In genomic region chr5:68112430-68113036, GRCm38 (mm10) we compare ENCODE assay signal across 10 mouse cellular contexts.
DNase-seq lines count a peak whose midpoint lies in the region; ATAC-seq and TF ChIP-seq lines count a peak whose summit lies in the region.
"Had no signal": no experiment of that assay in that cellular context is flagged by ENCODE, and none has a peak within 500 bp of the region (broad histone marks: within the 10 kb centered on the region; RNA-seq: fewer than 3 reads in every experiment).

No protein-coding gene starts in this region.

- no peaks in the 10 kb centered on the region for H3K4me1 ChIP-seq in hindbrain, postnatal 0 days (ENCODE audit: insufficient read depth, low read length)
- no peaks in the 10 kb centered on the region for H3K4me1 ChIP-seq in hindbrain, embryonic 10.5 days (replicated peaks)
- peaks cover 4% of the 10 kb centered on the region; the same call in 1 of the 2 replicates for H3K4me1 ChIP-seq in cerebellum, adult 2 months (ENCODE audit: control insufficient read depth, insufficient read depth, low read length)
- H3K4me1 ChIP-seq: embryonic facial prominence, embryonic 15.5 days had no signal

- no peak overlapping the region for H3K4me3 ChIP-seq in hindbrain, postnatal 0 days (ENCODE audit: low read length)
- H3K4me3 ChIP-seq in hindbrain, embryonic 10.5 days: no peak overlapping the region
- H3K4me3 ChIP-seq in cerebellum, adult 2 months (replicated peaks; ENCODE audit: insufficient read depth, low read depth, low read length): no peak overlapping the region
- H3K4me3 ChIP-seq: embryonic facial prominence, embryonic 15.5 days had no signal

- no peaks in the 10 kb centered on the region for H3K36me3 ChIP-seq in hindbrain, postnatal 0 days (ENCODE audit: insufficient read depth, low read length)
- H3K36me3 ChIP-seq in hindbrain, embryonic 10.5 days: no peaks in the 10 kb centered on the region
- H3K36me3 ChIP-seq: embryonic facial prominence, embryonic 15.5 days had no signal

- no peak for TF ChIP-seq POLR2A in cerebellum, adult 2 months (IDR thresholded peaks at IDR 0.05; ENCODE audit: borderline replicate concordance, insufficient read depth, low read length)

- H3K9ac ChIP-seq in hindbrain, postnatal 0 days (replicated peaks; ENCODE audit: low read length): no peak overlapping the region
- H3K9ac ChIP-seq: embryonic facial prominence, embryonic 15.5 days had no signal

- TF ChIP-seq CTCF in hindbrain, postnatal 0 days (IDR thresholded peaks at IDR 0.05; ENCODE audit: low read depth): peak; percentile 77
- peak; percentile 23; the same call in 1 of the 2 replicates for TF ChIP-seq CTCF in cerebellum, adult 2 months (IDR thresholded peaks at IDR 0.05; ENCODE audit: borderline replicate concordance, insufficient read depth, low read depth, low read length)

- H3K27me3 ChIP-seq in hindbrain, postnatal 0 days (ENCODE audit: insufficient read depth, low read length): no peaks in the 10 kb centered on the region
- H3K27me3 ChIP-seq in hindbrain, embryonic 10.5 days (ENCODE audit: insufficient read depth, poor library complexity, severe bottlenecking): no peaks in the 10 kb centered on the region
- no peaks in the 10 kb centered on the region for H3K27me3 ChIP-seq in cerebellum, adult 2 months (ENCODE audit: control insufficient read depth, insufficient read depth, low read length)
- H3K27me3 ChIP-seq: embryonic facial prominence, embryonic 15.5 days had no signal

- 56% methylated on average over 6 of the region's 6 CpGs for WGBS in hindbrain, postnatal 0 days
- 66% methylated on average over 6 of the region's 6 CpGs for WGBS in hindbrain, embryonic 10.5 days
- 44% methylated on average over 6 of the region's 6 CpGs for WGBS in cerebellum, adult 2 months

- H3K4me2 ChIP-seq in hindbrain, postnatal 0 days (ENCODE audit: low read depth, low read length): no peak overlapping the region
- H3K4me2 ChIP-seq: embryonic facial prominence, embryonic 15.5 days had no signal

- DNase-seq in hindbrain, postnatal 0 days (ENCODE audit: low spot score): peak; percentile 83
- DNase-seq in hindbrain, embryonic 10.5 days (ENCODE audit: low spot score): no peak
- DNase-seq in cerebellum, adult 2 months: peak; percentile 55 to 70
- DNase-seq in frontal cortex, postnatal 14 days (ENCODE audit: low spot score in 2 of 2): peak; percentile 15 to 49
- DNase-seq in retina, postnatal 1 day: peak; percentile 9
- DNase-seq in testis, postnatal 10 days (ENCODE audit: low spot score): no peak
- DNase-seq in kidney, adult 8-10 months: no peak
- no peak for DNase-seq in spleen, postnatal 4 days (ENCODE audit: low spot score in 2 of 2)
- DNase-seq: kidney, adult 18-20 months had no signal

- H3K27ac ChIP-seq in hindbrain, postnatal 0 days: no peak overlapping the region
- no peak overlapping the region for H3K27ac ChIP-seq in hindbrain, embryonic 10.5 days
- no peak overlapping the region for H3K27ac ChIP-seq in cerebellum, adult 2 months (ENCODE audit: insufficient read depth, low read length)
- H3K27ac ChIP-seq: embryonic facial prominence, embryonic 15.5 days had no signal

- peak; percentile 59; the same call in 1 of the 2 replicates for ATAC-seq in hindbrain, postnatal 0 days

- no peaks in the 10 kb centered on the region for H3K9me3 ChIP-seq in hindbrain, postnatal 0 days (ENCODE audit: low read length)
- no peaks in the 10 kb centered on the region for H3K9me3 ChIP-seq in hindbrain, embryonic 10.5 days
- H3K9me3 ChIP-seq: embryonic facial prominence, embryonic 15.5 days had no signal

Comparison
In these comparisons a context has a peak if more than half of its experiments do, and no peak if none do; other contexts are left out.
1. DNase-seq: peak in hindbrain, postnatal 0 days (single experiment), cerebellum, adult 2 months (2 of 2), frontal cortex, postnatal 14 days (2 of 2) and retina, postnatal 1 day (single experiment); none in hindbrain, embryonic 10.5 days (single experiment), testis, postnatal 10 days (single experiment), kidney, adult 8-10 months (0 of 2) and spleen, postnatal 4 days (0 of 2).